Mouse (Mus musculus): ENCODE results near the gene Casp8.
"Not testable (repeated sequence)": the region's sequence is repeated elsewhere in the genome, so short reads cannot be mapped to it uniquely, and the experiment has no call there.

Casp8 gene

DNA sequence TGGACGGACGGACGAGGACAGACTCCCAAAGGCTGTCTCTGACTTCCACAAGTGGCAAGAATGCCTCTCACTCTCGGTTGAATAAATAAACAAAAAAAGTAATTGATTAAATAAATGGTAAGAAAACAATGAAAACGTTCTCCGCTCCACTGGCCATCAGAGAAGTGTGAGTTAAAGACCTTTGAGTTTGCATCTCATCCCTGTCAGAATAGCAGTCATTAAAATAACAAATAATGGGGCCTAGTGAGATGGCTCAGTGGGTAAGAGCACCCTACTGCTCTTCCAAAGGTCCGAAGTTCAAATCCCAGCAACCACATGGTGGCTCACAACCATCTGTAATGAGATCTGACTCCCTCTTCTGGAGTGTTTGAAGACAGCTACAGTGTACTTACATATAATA is 5.5 kb downstream of the Casp8 start:
- not testable (repeated sequence) for DNase-seq (ENCODE audit: low read depth)

DNA sequence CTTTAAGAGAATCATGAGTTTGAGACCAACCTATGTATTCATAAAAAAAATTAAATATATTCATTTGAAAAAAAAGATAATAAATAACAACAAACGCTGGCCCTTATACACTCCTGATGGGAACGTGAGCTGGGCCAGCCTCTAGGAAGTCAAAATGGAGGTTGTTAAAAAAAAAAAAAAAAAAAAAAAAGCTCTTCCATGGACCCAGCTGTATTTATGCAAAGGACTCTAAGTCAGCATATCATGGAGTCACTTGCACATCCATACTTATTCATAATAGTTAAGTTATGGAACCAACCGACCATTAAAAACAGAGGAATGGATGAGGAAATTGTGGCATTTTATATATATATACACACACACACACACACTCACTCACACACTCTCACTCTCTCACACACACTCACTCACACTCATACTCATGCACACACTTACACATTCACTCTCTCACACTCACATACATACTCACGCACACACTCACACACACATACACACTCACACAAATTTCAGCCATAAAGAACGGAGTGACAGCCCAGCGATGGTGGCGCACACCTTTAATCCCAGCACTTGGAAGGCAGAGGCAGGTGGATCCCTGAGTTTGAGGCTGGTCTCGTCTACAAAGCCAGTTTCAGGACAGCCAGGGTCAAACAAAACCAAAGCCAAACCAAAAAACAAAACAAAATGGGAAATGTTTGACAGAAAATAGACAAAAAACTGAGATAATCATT is 6.5 kb downstream of the Casp8 start:
- peak; percentile 62 for DNase-seq (ENCODE audit: low read depth)

GRCm38 (mm10) chr1:58802322-58803273 is 7.4 kb downstream of the Casp8 start:
- peak; percentile 78 for DNase-seq (ENCODE audit: low read depth)

- DNase-seq (ENCODE audit: low read depth), result peak; percentile 37
Measured at GRCm38 (mm10) chr1:58803531-58803930, 8.4 kb downstream of the Casp8 start.

- DNase-seq (ENCODE audit: low read depth), result peak; percentile 77
Measured at GRCm38 (mm10) chr1:58806651-58807050, 11.5 kb downstream of the Casp8 start.

DNA sequence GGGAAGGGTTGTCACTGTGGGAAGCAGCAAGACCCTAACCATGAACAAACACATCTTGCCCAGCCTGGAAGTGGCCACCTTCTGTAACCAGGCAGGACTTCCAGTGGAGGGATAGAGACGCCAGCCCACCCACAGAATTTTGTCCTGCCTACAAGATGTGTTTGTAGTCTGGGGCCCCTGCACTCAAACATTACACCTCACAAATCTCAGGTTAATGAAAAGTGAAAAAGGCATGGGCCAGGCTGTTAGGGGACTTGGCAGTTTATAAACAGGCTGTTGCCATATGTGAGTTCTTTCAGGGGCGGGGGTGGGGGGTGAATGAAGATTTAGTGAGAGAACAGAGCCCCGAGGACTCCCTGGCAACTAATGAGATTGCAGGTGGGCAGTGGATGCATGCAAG is 31.1 kb downstream of the Casp8 start:
- DNase-seq (ENCODE audit: low read depth), result no peak

DNA sequence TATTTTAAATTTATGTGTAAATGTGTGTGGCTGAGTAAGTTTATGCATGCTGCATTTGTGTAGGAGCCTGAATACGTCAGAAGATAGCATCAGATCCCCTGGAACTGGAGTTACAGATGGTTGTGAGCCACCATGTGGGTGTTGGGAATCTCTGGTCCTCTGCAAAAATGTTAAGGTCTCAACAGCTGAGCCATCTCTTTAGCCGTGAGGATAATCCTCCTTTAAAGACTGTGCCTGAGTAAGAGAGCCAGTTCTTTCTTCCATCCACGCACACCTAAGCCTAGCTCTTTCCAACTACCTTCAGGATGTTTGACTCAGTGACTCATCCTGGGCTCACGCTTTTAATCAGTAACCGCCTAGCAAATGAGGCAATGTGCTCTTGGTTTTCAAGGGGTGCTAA is 35.6 kb downstream of the Casp8 start:
- no peak for DNase-seq (ENCODE audit: low read depth)

DNA sequence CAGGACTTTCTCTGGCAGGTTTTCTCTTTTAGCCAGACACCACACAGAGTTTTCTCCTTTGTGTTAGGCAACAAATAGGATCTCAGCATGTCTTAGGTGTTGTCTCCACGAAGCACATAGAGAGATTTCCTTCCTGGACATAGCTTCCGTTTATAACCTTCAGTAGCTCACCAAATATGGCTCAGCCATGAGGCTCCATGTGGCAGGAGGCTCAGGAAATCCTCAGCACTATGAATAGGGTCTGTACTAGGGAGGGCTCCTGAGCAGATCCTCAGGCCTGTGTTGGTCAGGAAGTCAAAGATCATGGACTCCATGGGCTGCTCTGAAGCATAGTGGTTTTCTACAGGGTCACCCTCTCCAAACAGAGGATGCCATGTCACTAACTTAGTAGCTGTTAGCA is 37.0 kb downstream of the Casp8 start:
- no peak for DNase-seq (ENCODE audit: low read depth)

- not testable (repeated sequence) for DNase-seq (ENCODE audit: low read depth)
Measured at GRCm38 (mm10) chr1:58856811-58857210, 61.6 kb downstream of the Casp8 start.

GRCm38 (mm10) chr1:58859131-58859530 is 64.0 kb downstream of the Casp8 start:
- DNase-seq (ENCODE audit: low read depth), result not testable (repeated sequence)

- DNase-seq (ENCODE audit: low read depth), result peak; percentile 50
Measured at GRCm38 (mm10) chr1:58859738-58860365, 64.7 kb downstream of the Casp8 start.

GRCm38 (mm10) chr1:58860586-58860985 is 65.4 kb downstream of the Casp8 start:
- DNase-seq (ENCODE audit: low read depth), result not testable (repeated sequence)

DNA sequence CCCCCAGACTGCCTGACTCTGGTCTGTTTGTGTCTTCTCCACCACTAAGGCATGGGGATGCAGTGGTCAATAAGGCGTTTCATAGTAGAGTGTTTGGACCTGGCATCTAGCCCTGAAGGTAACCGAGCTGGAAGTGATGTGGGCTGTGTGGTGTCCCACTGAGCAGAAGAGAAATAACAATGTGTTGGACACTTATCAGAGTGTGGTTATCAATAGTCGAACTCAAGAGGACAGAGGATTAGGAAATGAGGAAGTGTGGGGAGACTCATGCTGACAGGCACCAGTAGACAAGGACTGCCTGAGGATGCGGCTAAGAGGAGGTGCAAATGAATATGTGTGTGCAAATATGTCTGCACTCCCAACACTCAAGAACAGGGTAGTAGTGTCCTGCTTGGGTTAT is 81.3 kb downstream of the Casp8 start:
- not testable (repeated sequence) for DNase-seq (ENCODE audit: low read depth)

- DNase-seq (ENCODE audit: low read depth), result not testable (repeated sequence)
Measured at GRCm38 (mm10) chr1:58879291-58879690, 84.1 kb downstream of the Casp8 start.

- not testable (repeated sequence) for DNase-seq (ENCODE audit: low read depth)
Measured at GRCm38 (mm10) chr1:58883279-58883678, 88.1 kb downstream of the Casp8 start.

GRCm38 (mm10) chr1:58885646-58886045 is 90.5 kb downstream of the Casp8 start:
- DNase-seq (ENCODE audit: low read depth), result no peak

DNA sequence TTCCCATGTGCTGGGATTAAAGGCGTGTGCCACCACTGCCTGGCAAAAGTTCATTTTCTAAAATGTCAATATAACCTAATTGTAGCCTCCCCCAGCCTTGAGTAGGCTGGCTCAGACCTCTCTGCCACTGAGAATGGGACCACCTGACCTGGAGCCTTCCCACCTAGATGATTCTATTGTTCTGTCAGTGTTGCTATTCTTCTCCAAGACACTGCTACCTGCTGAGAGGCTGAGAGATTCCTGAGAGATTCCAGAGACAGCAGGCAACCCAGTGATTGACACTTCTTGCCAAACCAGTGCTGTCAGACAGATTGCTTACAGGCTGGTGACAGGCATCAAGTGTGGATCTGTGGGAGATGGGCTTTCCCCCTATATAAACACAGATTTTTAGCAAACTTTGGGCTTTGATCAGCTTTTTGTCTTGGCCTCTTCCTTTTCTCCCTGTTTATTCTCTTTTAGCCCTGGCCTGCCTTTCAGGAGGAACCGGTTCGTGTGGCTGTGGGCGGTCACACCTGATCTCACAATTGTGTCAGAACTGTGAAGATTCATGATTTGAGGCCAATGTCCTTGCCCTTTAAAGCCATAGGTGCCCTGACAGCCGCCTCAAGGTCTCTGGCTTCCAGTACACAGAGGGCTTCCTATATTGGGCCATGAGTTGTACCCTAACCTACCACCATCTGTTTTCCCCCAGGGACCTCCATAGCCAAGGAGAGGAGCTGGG is 94.8 kb downstream of the Casp8 start:
- DNase-seq (ENCODE audit: low read depth), result no peak

GRCm38 (mm10) chr1:58890697-58891290 is 95.6 kb downstream of the Casp8 start:
- not testable (repeated sequence) for DNase-seq (ENCODE audit: low read depth)

DNA sequence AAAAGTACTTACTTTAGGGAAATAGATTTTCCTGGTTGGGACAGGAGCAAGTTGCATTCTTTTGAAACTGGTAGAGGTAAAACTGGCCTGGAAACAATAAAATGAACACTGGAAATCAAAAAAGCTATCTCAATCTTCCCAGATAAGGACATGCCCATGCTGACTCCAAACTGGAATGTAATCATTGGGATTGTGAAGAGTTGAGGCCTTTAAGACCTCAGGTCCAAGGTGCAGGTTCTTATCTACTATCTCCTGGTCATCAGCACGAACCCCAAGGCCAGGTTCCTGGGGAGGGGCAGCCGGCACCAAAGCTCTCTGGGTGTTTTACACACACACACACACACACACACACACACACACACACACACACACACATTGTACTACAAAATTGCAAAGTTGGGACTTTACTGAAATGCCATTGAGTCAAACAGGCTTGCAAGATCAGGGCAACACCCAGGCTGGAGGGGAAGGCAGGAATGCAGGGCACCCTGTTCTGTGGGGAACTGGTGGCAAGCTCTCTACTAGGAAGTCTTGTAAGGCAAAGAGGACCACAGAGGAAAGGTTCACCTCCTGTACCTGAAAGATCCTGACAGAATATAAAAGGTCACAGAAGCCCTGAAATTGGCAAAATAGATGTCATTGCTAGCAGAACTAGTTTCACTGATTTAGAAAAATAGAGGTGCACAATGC is 96.5 kb downstream of the Casp8 start:
- not testable (repeated sequence) for DNase-seq (ENCODE audit: low read depth)

- not testable (repeated sequence) for DNase-seq (ENCODE audit: low read depth)
Measured at GRCm38 (mm10) chr1:58892386-58892785, 97.2 kb downstream of the Casp8 start.
